In the genomic region with DNA sequence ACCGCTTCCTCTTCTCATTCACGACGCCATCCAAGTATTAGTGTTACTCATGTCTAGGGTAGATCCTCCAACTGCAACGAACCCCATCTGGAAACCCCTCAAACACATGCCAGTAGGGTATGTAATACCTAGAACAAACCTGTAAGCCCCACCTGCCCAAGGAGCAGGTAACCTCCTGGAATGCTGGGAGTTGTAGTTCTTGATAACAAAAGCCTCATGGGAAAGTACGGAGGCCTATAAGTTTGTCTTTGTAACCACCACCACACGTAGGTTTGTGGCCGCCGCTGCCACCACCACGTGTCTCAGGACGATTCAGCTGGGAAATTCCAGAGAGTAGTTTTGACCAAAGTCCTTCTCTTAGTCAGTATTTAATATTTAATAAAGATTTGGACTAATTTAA, we compare ENCODE assay signal across 22 mouse cellular contexts.
DNase-seq lines count a peak whose midpoint lies in the region; TF ChIP-seq lines count a peak whose summit lies in the region.
"Had no signal": no experiment of that assay in that cellular context is flagged by ENCODE, and none has a peak within 500 bp of the region (broad histone marks: within the 10 kb centered on the region; RNA-seq: fewer than 3 reads in every experiment).

No protein-coding gene starts in this region.

- no peak for TF ChIP-seq POLR2A in testis, adult 2 months (IDR thresholded peaks at IDR 0.05; ENCODE audit: control insufficient read depth, low read depth, low read length)
- no peak for TF ChIP-seq POLR2A in CH12.LX (IDR thresholded peaks at IDR 0.05; ENCODE audit: low read depth, low read length)
- no peak for TF ChIP-seq POLR2A in lung, adult 2 months (IDR thresholded peaks at IDR 0.05; ENCODE audit: borderline replicate concordance, extremely low read depth, low read depth, low read length)

- dilution Hi-C loops in CH12.LX (cut with MboI; ENCODE audit: extremely low pct_ligation_motif_present, extremely low pct_unique_long_range_greater_than_20kb, low sequenced_read_pairs), result no loop called here

- in situ Hi-C loops in CH12.LX (cut with MboI; ENCODE audit: low pct_ligation_motif_present, low pct_unique_long_range_greater_than_20kb, low sequenced_read_pairs), result no loop called here
- in situ Hi-C loops in ES-E14 (cut with MboI; ENCODE audit: low sequenced_read_pairs in 2 of 2, unreplicated experiment in 2 of 2), result no loop called here

- no peak for DNase-seq in testis, postnatal 10 days (ENCODE audit: low spot score)
- DNase-seq in CH12.LX (ENCODE audit: extremely low read depth), result no peak
- DNase-seq in ES-E14 (ENCODE audit: low read depth, low spot score), result no peak
- DNase-seq in R1 (ENCODE audit: low read depth, low spot score), result peak; percentile 26
- DNase-seq in lung, adult 2 months, result no peak
- no peak for DNase-seq in cerebellum, postnatal 10 days
- no peak for DNase-seq in left cerebral cortex, postnatal 36 days (ENCODE audit: low spot score in 2 of 2)
- DNase-seq: adrenal gland, adult 2 months; adrenal gland, adult 8-10 months; adrenal gland, postnatal 10 days; adrenal gland, postnatal 14 days; adrenal gland, postnatal 25 days; adrenal gland, postnatal 36 days; B cell, adult 2 months; cerebellum, adult 11 months; cerebellum, adult 11-12 months; cerebellum, adult 18-20 months; cerebellum, adult 2 months; cerebellum, adult 8-10 months had no signal

- H3K9me3 ChIP-seq in CH12.LX (replicated peaks; ENCODE audit: low read length) (peaks cover 3% of the 10 kb centered on the region), ES-E14 (ENCODE audit: control insufficient read depth, insufficient read depth, low read depth, low read length) (no peaks in the 10 kb centered on the region)

- H3K9ac ChIP-seq in CH12.LX (ENCODE audit: insufficient read depth, low read depth) (no peak overlapping the region), ES-E14 (ENCODE audit: insufficient read depth, low read depth, low read length, poor library complexity, severe bottlenecking) (no peak overlapping the region)

- TF ChIP-seq RAD21 in CH12.LX (IDR thresholded peaks at IDR 0.05; ENCODE audit: low read depth, low read length), result no peak

- H3K79me2 ChIP-seq in CH12.LX (replicated peaks; ENCODE audit: control insufficient read depth, extremely low read depth, insufficient read depth, poor library complexity, severe bottlenecking), result no peaks in the 10 kb centered on the region

- H3K4me2 ChIP-seq in CH12.LX (ENCODE audit: insufficient read depth, low read depth, poor library complexity, severe bottlenecking), result no peak overlapping the region

- no peaks in the 10 kb centered on the region for H3K36me3 ChIP-seq in testis, adult 2 months (ENCODE audit: control insufficient read depth, insufficient read depth, low read length)
- H3K36me3 ChIP-seq in CH12.LX (replicated peaks in 1 of 2; ENCODE audit: control insufficient read depth in 1 of 2, insufficient read depth in 1 of 2, low read length in 1 of 2) (no peaks in the 10 kb centered on the region), ES-E14 (ENCODE audit: control insufficient read depth, insufficient read depth, low read length, poor library complexity, severe bottlenecking) (no peaks in the 10 kb centered on the region)
- H3K36me3 ChIP-seq: G1E had no signal

- 82% methylated on average over 10 of the region's 10 CpGs for WGBS in lung, adult 2 months

- peak overlapping the region; percentile 69 for H3K4me3 ChIP-seq in testis, adult 2 months (ENCODE audit: control insufficient read depth, low read depth, low read length)
- no peak overlapping the region for H3K4me3 ChIP-seq in CH12.LX (replicated peaks in 1 of 3; ENCODE audit: low read depth in 2 of 3, low read length in 2 of 3, poor library complexity in 1 of 3)
- no peak overlapping the region for H3K4me3 ChIP-seq in ES-E14 (ENCODE audit: insufficient read depth in 1 of 2, low read depth in 1 of 2, low read length in 2 of 2, poor library complexity in 1 of 2, severe bottlenecking in 1 of 2)
- H3K4me3 ChIP-seq in lung, adult 2 months (replicated peaks; ENCODE audit: extremely low read depth, low read depth, low read length), result no peak overlapping the region

- H3K27ac ChIP-seq in testis, adult 2 months (ENCODE audit: control insufficient read depth, insufficient read depth, low read depth, low read length), result no peak overlapping the region
- no peak overlapping the region for H3K27ac ChIP-seq in CH12.LX (ENCODE audit: insufficient read depth, low read depth)
- no peak overlapping the region for H3K27ac ChIP-seq in ES-E14 (ENCODE audit: insufficient read depth, low read depth, low read length, poor library complexity, severe bottlenecking)

- no peaks in the 10 kb centered on the region for H3K27me3 ChIP-seq in testis, adult 2 months (ENCODE audit: control insufficient read depth, insufficient read depth, low read length)
- H3K27me3 ChIP-seq in CH12.LX (replicated peaks), result peaks cover 90% of the 10 kb centered on the region
- H3K27me3 ChIP-seq: Patski had no signal

- no peak for TF ChIP-seq EP300 in CH12.LX (IDR thresholded peaks at IDR 0.05; ENCODE audit: low read length)

- TF ChIP-seq CTCF in testis, adult 2 months (IDR thresholded peaks at IDR 0.05; ENCODE audit: control insufficient read depth, insufficient read depth, insufficient replicate concordance, low read depth, low read length), result no peak
- TF ChIP-seq CTCF in CH12.LX (conservative IDR thresholded peaks at IDR 0.05 in 1 of 2, IDR thresholded peaks at IDR 0.05 in 1 of 2; ENCODE audit: low read depth in 2 of 2, low read length in 2 of 2), result no peak
- no peak for TF ChIP-seq CTCF in lung, adult 2 months (IDR thresholded peaks at IDR 0.05; ENCODE audit: insufficient read depth, low read length)

- H3K4me1 ChIP-seq in testis, adult 2 months (ENCODE audit: control insufficient read depth, insufficient read depth, low read length), result peaks cover 6% of the 10 kb centered on the region
- H3K4me1 ChIP-seq in CH12.LX (ENCODE audit: control insufficient read depth in 1 of 2, insufficient read depth in 2 of 2), result peaks cover 3 to 8% of the 10 kb centered on the region in 2 experiments; a peak in 2 of 4 replicates
- H3K4me1 ChIP-seq in ES-E14 (ENCODE audit: control insufficient read depth in 2 of 2, insufficient read depth in 2 of 2, low read length in 2 of 2, poor library complexity in 1 of 2), result no peaks in the 10 kb centered on the region
- H3K4me1 ChIP-seq in lung, adult 2 months (ENCODE audit: control insufficient read depth, insufficient read depth, low read length), result peaks cover 3% of the 10 kb centered on the region

- intact Hi-C loops in left cerebral cortex, postnatal 36 days (cut with DNase I), result loop anchor here (10.0 kb wide), 1 partner anchor 104 kb away; the partner anchor contains the start of gene Unc5b

TF ChIP-seq in CH12.LX, 34 proteins besides CTCF, POLR2A, EP300 and RAD21:
- TF ChIP-seq KAT2A (IDR thresholded peaks at IDR 0.05; ENCODE audit: insufficient replicate concordance, low read length) (no peak), MAX (IDR thresholded peaks at IDR 0.05; ENCODE audit: low read length) (no peak), CHD1 (IDR thresholded peaks at IDR 0.05; ENCODE audit: low read depth, low read length) (no peak), MYC (IDR thresholded peaks at IDR 0.05; ENCODE audit: low read depth, low read length) (peak; percentile 22; the same call in 1 of the 2 replicates), HCFC1 (IDR thresholded peaks at IDR 0.05; ENCODE audit: low read depth, low read length) (peak; percentile 86)

TF ChIP-seq in ES-E14, 5 proteins besides CTCF, POLR2A, EP300 and RAD21:
- TF ChIP-seq CHD2 (IDR thresholded peaks at IDR 0.05; ENCODE audit: low read depth, low read length) (no peak), HCFC1 (IDR thresholded peaks at IDR 0.05; ENCODE audit: borderline replicate concordance, insufficient read depth, low read length) (peak; percentile 80)
